Mouse (Mus musculus) thymus, adult 2 months (tissue): Measurements from ENCODE around the gene Fsd1.

ENCODE experiments used
- CTCF ChIP-seq: fragments of 200-500 bp; IDR thresholded peaks from 2 replicates; pipeline ENCODE4 v1.5.1; 2012; ENCODE audit warnings: mild to moderate bottlenecking, control low read depth, low read length, moderate library complexity, borderline replicate concordance; ENCODE audit not compliant: control insufficient read depth, poor library complexity, insufficient read depth; ENCODE audit errors: extremely low read depth
- POLR2A ChIP-seq: fragments of 200-500 bp; IDR thresholded peaks from 2 replicates; pipeline ENCODE4 v1.6.1; 2012; ENCODE audit warnings: mild to moderate bottlenecking, low read length, control low read depth, moderate library complexity; ENCODE audit not compliant: control insufficient read depth, poor library complexity, insufficient read depth; ENCODE audit errors: extremely low read depth

- TF ChIP-seq CTCF (no peak), POLR2A (no peak)
These were observed 20.6 kb downstream of the Fsd1 start for GRCm38 (mm10) chr17:56006956-56007355.
